Mouse (Mus musculus) ES-E14 (cell line): ENCODE measurements around the gene Fndc3b. TPM values are rescaled to one million over a fixed set of nuclear protein-coding genes. Genes with fewer than 3 reads are reported as not detected.
"Not testable (repeated sequence)": the region's sequence is repeated elsewhere in the genome, so short reads cannot be mapped to it uniquely, and the experiment has no call there.

Source experiments
- DNase-seq: peaks from one replicate; pipeline ENCODE4 v3.0.0-alpha.2; 2013; ENCODE audit warnings: low read depth, low spot score
- H3K27ac ChIP-seq: 2 replicates; pipeline ENCODE4 v1.5.1; 2012; ENCODE audit warnings: low read depth, mild to moderate bottlenecking, low read length, moderate library complexity, mixed read lengths; ENCODE audit not compliant: poor library complexity, insufficient read depth, severe bottlenecking
- H3K36me3 ChIP-seq: 2 replicates; pipeline ENCODE4 v1.6.1; 2012; ENCODE audit warnings: mild to moderate bottlenecking, low read length, moderate library complexity, mixed read lengths; ENCODE audit not compliant: control insufficient read depth, poor library complexity, insufficient read depth, severe bottlenecking
- H3K4me1 ChIP-seq, 2 experiments: fragments of 150-350 bp in 1 of 2; sonication (generic) in 1 of 2; 2 replicates each; pipeline ENCODE4 v1.6.1; 2012; ENCODE audit warnings: low read length in 2 of 2, mild to moderate bottlenecking in 1 of 2, mixed read lengths in 1 of 2; ENCODE audit not compliant: control insufficient read depth in 2 of 2, insufficient read depth in 2 of 2, poor library complexity in 1 of 2
- H3K4me3 ChIP-seq, 2 experiments: fragments of 150-350 bp in 1 of 2; sonication (generic) in 1 of 2; 2 replicates each; pipeline ENCODE4 v1.5.1; 2012; ENCODE audit warnings: low read length in 2 of 2, low read depth in 1 of 2, mild to moderate bottlenecking in 1 of 2, mixed read lengths in 1 of 2; ENCODE audit not compliant: insufficient read depth in 1 of 2, poor library complexity in 1 of 2, severe bottlenecking in 1 of 2
- H3K9ac ChIP-seq: 2 replicates; pipeline ENCODE4 v1.6.1; 2012; ENCODE audit warnings: low read depth, mild to moderate bottlenecking, low read length, mixed read lengths; ENCODE audit not compliant: poor library complexity, insufficient read depth, severe bottlenecking
- H3K9me3 ChIP-seq: fragments of 150-350 bp; sonication (generic); 2 replicates; pipeline ENCODE4 v1.6.1; 2012; ENCODE audit warnings: low read depth, mild to moderate bottlenecking, low read length; ENCODE audit not compliant: control insufficient read depth, insufficient read depth
- CHD2 ChIP-seq: IDR thresholded peaks from 2 replicates; pipeline ENCODE4 v1.6.1; 2014; ENCODE audit warnings: mild to moderate bottlenecking, low read depth, low read length, inconsistent platforms
- HCFC1 ChIP-seq: IDR thresholded peaks from 2 replicates; pipeline ENCODE4 v1.6.1; 2012; ENCODE audit warnings: low read length, inconsistent platforms, borderline replicate concordance; ENCODE audit not compliant: insufficient read depth
- MAFK ChIP-seq: IDR thresholded peaks from 2 replicates; pipeline ENCODE4 v1.6.1; 2014; ENCODE audit warnings: mild to moderate bottlenecking, low read depth, low read length, inconsistent platforms; ENCODE audit not compliant: insufficient read depth
- ZC3H11A ChIP-seq: IDR thresholded peaks from 2 replicates; pipeline ENCODE4 v1.6.1; 2012; ENCODE audit warnings: low read depth, mild to moderate bottlenecking, inconsistent platforms, low read length, borderline replicate concordance
- ZNF384 ChIP-seq: IDR thresholded peaks from 2 replicates; pipeline ENCODE4 v1.6.1; 2012; ENCODE audit warnings: low read depth, low read length, inconsistent platforms
- in situ Hi-C, 2 experiments: fragments of 600-800 bp; cut with MboI; formaldehyde crosslinking; loops; one replicate each; pipeline ENCODE4 v1.15.1; 2025; ENCODE audit warnings: low sequenced_read_pairs in 2 of 2, inconsistent platforms in 1 of 2; ENCODE audit not compliant: unreplicated experiment in 2 of 2
- total RNA-seq: library from RNA; depleted of rRNA; stranded (reverse); fragments of 300-350 nt; gene quantifications from 2 replicates; pipeline ENCODE4 v1.2.3, GENCODE M21; 2012

Gene Fndc3b
- total RNA-seq, 1 experiment: 16.6 TPM

GRCm38 (mm10) chr3:27416786-27417185 lies 294.3 kb downstream of the Fndc3b start:
- TF ChIP-seq HCFC1 (no peak), CHD2 (no peak), ZNF384 (no peak), ZC3H11A (no peak), MAFK (no peak)
- H3K4me3 ChIP-seq: no peak overlapping the region
- H3K4me1 ChIP-seq: peaks cover 0 to 2% of the 10 kb centered on the region in 2 experiments; a peak in 1 of 4 replicates
- no peak for DNase-seq
- no peaks in the 10 kb centered on the region for H3K36me3 ChIP-seq
- no peak overlapping the region for H3K27ac ChIP-seq
- H3K9ac ChIP-seq: no peak overlapping the region
- in situ Hi-C loops: no loop called here
- no peaks in the 10 kb centered on the region for H3K9me3 ChIP-seq

GRCm38 (mm10) chr3:27413566-27413965 lies 297.5 kb downstream of the Fndc3b start:
- no peaks in the 10 kb centered on the region for H3K4me1 ChIP-seq
- no peak overlapping the region for H3K4me3 ChIP-seq
- no peaks in the 10 kb centered on the region for H3K9me3 ChIP-seq
- no peak overlapping the region for H3K9ac ChIP-seq
- TF ChIP-seq ZNF384: no peak
- TF ChIP-seq HCFC1: no peak
- no peak for TF ChIP-seq MAFK
- no peak for TF ChIP-seq CHD2
- no peak for TF ChIP-seq ZC3H11A
- in situ Hi-C loops: no loop called here
- DNase-seq: no peak
- H3K27ac ChIP-seq: no peak overlapping the region
- H3K36me3 ChIP-seq: no peaks in the 10 kb centered on the region

- Histone ChIP-seq H3K27ac (no peak overlapping the region), H3K9ac (no peak overlapping the region), H3K36me3 (no peaks in the 10 kb centered on the region), H3K9me3 (no peaks in the 10 kb centered on the region), H3K4me1 (no peaks in the 10 kb centered on the region; a peak in 1 of 4 replicates), H3K4me3 (no peak overlapping the region)
- TF ChIP-seq ZNF384: no peak
- no peak for TF ChIP-seq ZC3H11A
- TF ChIP-seq HCFC1: no peak
- TF ChIP-seq CHD2: no peak
- TF ChIP-seq MAFK: no peak
- in situ Hi-C loops: no loop called here
- no peak for DNase-seq
These were observed 299.8 kb downstream of the Fndc3b start for GRCm38 (mm10) chr3:27411286-27411685.

GRCm38 (mm10) chr3:27408564-27408963 lies 302.5 kb downstream of the Fndc3b start:
- no peak for DNase-seq
- H3K27ac ChIP-seq: no peak overlapping the region
- no peak overlapping the region for H3K4me3 ChIP-seq
- no peak for TF ChIP-seq ZC3H11A
- TF ChIP-seq CHD2: no peak
- no peak for TF ChIP-seq HCFC1
- no peak for TF ChIP-seq ZNF384
- TF ChIP-seq MAFK: no peak
- no peaks in the 10 kb centered on the region; a peak in 1 of 4 replicates for H3K4me1 ChIP-seq
- H3K9me3 ChIP-seq: no peaks in the 10 kb centered on the region
- no peaks in the 10 kb centered on the region for H3K36me3 ChIP-seq
- in situ Hi-C loops: no loop called here
- no peak overlapping the region for H3K9ac ChIP-seq

- Histone ChIP-seq H3K4me1 (no peaks in the 10 kb centered on the region; a peak in 1 of 4 replicates), H3K9ac (no peak overlapping the region), H3K9me3 (no peaks in the 10 kb centered on the region), H3K27ac (no peak overlapping the region), H3K4me3 (no peak overlapping the region), H3K36me3 (no peaks in the 10 kb centered on the region)
- no peak for TF ChIP-seq HCFC1
- TF ChIP-seq ZNF384: peak; percentile 44; the same call in 1 of the 2 replicates
- peak; percentile 71 for TF ChIP-seq CHD2
- TF ChIP-seq MAFK: no peak
- no peak for TF ChIP-seq ZC3H11A
- DNase-seq: peak; percentile 51
- in situ Hi-C loops: no loop called here
These were observed 304.7 kb downstream of the Fndc3b start for GRCm38 (mm10) chr3:27406440-27406839.

- in situ Hi-C loops: not testable (repeated sequence)
These were observed 310.1 kb downstream of the Fndc3b start for GRCm38 (mm10) chr3:27400996-27401395.

More at GRCm38 (mm10) chr3:27400996-27401395, 310.1 kb downstream of the Fndc3b start:
- H3K4me3 ChIP-seq, H3K9me3 ChIP-seq, H3K4me1 ChIP-seq, H3K36me3 ChIP-seq, DNase-seq, H3K27ac ChIP-seq, H3K9ac ChIP-seq: not testable (repeated sequence)
